Mouse (Mus musculus): ENCODE measurements around the gene Lbhd2. TPM values are rescaled to one million over a fixed set of nuclear protein-coding genes. Genes with fewer than 3 reads are reported as not detected.

The Lbhd2 gene
- not detected in 2 replicates for polyA plus RNA-seq (2012; ENCODE audit: low replicate concordance)

GRCm38 (mm10) chr12:111406622-111407021 is at the start of gene Lbhd2:
Gene Lbhd2 (plus strand): TSS chr12:111406809.

GRCm38 (mm10) chr12:111377376-111377973 is 29.1 kb upstream of the Lbhd2 start, which contains the start of gene Cdc42bpb:
Gene Cdc42bpb (minus strand): TSS chr12:111377718.

DNA sequence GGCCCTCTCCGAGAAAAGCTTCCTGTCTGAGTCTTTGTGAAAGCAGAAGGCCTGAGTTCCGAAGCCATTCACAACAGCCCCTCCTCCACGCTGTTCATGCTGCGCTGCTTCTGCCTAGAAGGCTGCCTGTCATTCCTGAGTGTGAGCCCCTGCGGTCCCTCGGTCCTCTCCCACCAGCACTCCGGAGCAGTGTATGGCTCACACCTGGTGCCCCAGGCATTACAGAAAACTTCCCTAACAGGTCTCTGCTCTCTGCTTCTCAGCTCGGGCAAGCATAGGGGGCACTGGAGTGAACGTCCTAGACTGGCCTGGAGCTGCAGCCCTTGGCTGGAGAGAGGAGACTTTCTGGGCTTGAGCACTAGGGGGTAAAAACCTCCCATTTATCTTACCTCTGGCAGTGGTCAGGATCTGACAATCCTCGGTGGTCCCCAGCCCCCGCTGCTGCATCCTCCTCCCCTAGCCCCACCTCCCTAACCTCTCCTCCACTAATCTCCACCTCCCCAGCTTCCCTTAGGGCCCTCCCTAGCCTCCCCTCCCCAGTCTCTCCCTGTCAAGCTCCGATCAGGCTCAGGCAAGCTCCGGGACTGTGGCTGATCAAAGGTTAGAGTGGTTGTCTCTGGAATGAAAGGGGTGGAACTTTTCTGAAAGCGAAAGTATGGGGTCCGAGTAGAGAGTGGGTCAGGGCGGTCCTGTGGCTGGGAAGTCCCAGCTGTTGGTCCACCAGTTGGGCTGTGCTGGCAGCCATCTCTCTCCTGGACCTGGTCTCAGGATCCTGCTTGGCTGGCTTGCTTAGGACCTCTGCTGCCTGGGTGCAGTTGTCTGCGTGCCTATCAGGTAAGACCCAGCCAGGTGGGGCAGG is 10.5 kb downstream of the Lbhd2 start, which contains the start of gene Exoc3l4:
Gene Exoc3l4, plus strand, starts transcription at position 97 of the 859 bp plus-strand sequence.

DNA sequence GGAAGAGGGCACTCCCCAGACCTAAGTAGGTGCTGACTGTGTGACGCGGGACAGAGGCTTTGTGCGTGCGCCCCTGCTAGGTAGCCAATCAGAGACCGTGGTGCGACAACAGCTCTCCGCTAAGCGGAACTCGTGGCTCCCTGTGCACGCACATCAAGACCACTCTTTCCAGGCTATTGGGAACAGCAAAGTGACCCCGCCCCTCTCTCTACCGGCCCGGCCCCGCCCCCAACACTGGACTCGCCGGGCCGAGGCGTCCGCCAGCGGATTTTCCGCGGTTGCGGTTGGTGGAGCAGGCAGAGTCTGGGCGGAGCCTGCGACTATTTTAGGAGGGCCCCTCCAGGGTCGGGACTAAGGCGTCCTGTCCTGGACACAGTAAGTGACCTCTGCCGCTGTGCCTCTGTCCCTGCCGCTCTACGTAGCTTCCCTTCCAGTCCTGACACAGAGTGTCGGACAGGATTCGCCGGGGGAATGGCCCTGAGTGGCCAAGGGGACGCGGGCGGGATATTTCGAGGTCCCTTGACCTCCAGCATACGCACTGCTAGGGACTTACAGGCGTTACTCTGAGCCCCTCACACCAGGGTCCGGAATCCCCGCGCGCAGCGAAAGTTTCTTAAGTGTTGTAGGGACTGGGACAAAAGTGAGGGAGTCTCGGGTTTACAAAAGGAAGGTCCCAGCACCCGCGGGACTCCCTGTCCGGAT is 35.9 kb downstream of the Lbhd2 start, which contains the start of gene Tnfaip2:
Gene Tnfaip2, plus strand, starts transcription at position 161 of the 702 bp plus-strand sequence.

Other genes with a start within 250 kb of the Lbhd2 start
- gene Traf3, start 240.4 kb upstream of the Lbhd2 start, polyA plus RNA-seq (2012; ENCODE audit: low replicate concordance): 16.0 and 26.2 TPM in 2 replicates
- 0.23 TPM in 1 of 2 replicates, not detected in the other for gene 4930595D18Rik, start 222.3 kb upstream of the Lbhd2 start, polyA plus RNA-seq (2012; ENCODE audit: low replicate concordance)
- gene Amn, start 135.7 kb upstream of the Lbhd2 start, polyA plus RNA-seq (2012; ENCODE audit: low replicate concordance): 0.33 and 0.59 TPM in 2 replicates
- gene Cdc42bpb, start 29.1 kb upstream of the Lbhd2 start, polyA plus RNA-seq (2012; ENCODE audit: low replicate concordance): 16.9 and 23.3 TPM in 2 replicates
- 0.28 and 2.2 TPM in 2 replicates for gene Exoc3l4, start 10.2 kb downstream of the Lbhd2 start, polyA plus RNA-seq (2012; ENCODE audit: low replicate concordance)
- 45.6 and 87.7 TPM in 2 replicates for gene Tnfaip2, start 35.7 kb downstream of the Lbhd2 start, polyA plus RNA-seq (2012; ENCODE audit: low replicate concordance)
- gene Gm266, start 79.0 kb downstream of the Lbhd2 start, polyA plus RNA-seq (2012; ENCODE audit: low replicate concordance): 0.48 TPM in 1 of 2 replicates, not detected in the other
- gene Eif5, start 131.2 kb downstream of the Lbhd2 start, polyA plus RNA-seq (2012; ENCODE audit: low replicate concordance): 81.1 and 94.2 TPM in 2 replicates
- 9.3 and 16.5 TPM in 2 replicates for gene Mark3, start 167.7 kb downstream of the Lbhd2 start, polyA plus RNA-seq (2012; ENCODE audit: low replicate concordance)

All from leukemia stem cell, adult 10-12 weeks (primary cell).